Mouse (Mus musculus): ENCODE measurements around the gene Slc27a1. TPM values are rescaled to one million over a fixed set of nuclear protein-coding genes. Genes with fewer than 3 reads are reported as not detected.
A peak's percentile ranks its signal among the peaks of the same experiment; 100 is the strongest.

Gene Slc27a1
- total RNA-seq, 2 experiments from 2014 or later = 107 to 128 TPM

DNA sequence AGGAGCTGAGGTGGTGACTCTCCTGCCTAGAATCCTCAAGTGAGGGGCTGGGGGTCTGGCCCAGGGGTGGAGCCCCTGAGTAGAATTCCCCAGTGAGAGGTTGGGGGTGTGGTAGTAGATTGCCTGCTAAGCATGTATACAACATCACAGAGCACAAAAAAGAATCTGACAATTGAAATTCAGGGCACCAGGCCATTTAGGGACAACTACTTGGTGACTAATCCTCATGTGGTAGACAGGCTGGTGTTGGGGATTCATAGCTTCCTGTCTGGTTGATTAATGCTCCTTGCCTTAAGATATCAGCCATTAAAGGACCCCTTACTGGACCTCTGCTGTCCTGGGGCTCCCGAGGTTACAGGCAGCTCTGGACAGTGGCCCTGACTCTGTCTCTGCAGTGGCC lies 10.3 kb downstream of the Slc27a1 start:
- no peak for DNase-seq (ENCODE audit: extremely low spot score in 1 of 2, low spot score in 1 of 2)

DNA sequence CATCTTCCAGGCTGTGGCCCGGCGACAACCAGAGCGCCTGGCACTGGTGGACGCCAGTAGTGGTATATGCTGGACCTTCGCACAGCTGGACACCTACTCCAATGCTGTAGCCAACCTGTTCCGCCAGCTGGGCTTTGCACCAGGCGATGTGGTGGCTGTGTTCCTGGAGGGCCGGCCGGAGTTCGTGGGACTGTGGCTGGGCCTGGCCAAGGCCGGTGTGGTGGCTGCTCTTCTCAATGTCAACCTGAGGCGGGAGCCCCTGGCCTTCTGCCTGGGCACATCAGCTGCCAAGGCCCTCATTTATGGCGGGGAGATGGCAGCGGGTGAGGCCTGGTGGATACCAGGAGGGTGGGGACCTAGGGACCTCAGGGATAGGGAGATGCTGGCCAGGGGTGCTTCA lies 10.8 kb downstream of the Slc27a1 start:
- no peak for DNase-seq (ENCODE audit: extremely low spot score in 1 of 2, low spot score in 1 of 2)

DNA sequence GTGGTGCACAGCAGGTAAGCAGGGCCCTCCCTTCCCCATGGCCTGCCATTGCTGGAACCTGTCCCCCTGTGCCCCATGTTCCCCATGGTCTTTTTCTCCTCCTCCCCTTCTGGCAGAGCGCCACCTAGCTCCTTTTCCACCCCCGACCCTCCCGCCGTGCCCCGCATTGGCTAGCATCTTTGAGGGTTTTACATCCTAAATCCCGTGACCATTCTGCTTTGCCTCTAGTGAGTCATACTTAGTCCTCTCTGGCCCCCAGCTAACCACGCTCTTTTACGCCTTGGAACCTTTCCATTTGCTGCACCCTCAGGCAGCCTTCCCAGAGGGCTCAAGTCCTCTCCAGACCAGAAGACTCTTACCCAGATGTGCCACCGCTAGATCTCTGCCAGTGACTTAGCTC lies 11.5 kb downstream of the Slc27a1 start:
- no peak for DNase-seq (ENCODE audit: extremely low spot score in 1 of 2, low spot score in 1 of 2)

DNA sequence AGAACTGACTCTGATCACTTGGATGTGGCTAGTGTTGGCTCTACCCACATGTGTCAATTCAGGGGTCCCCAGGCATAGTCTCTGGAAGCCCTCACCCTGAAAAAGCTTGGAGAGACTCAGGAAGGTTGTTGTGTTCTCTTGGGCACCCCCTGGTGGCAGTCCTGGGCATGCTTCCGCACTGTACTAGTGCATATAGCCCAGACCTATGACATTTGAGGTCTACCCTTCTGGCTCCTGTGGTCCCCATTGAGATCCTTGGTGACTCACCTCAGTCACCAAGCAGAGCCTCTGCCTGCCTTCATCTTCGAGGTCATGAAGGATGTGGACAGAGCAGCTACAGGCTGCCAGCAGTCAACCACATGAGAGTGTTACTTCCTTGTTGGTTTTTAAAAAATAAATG lies 18.2 kb downstream of the Slc27a1 start:
- DNase-seq (ENCODE audit: extremely low spot score in 1 of 2, low spot score in 1 of 2) = peak in 1 of 2 experiments; percentile 59

DNA sequence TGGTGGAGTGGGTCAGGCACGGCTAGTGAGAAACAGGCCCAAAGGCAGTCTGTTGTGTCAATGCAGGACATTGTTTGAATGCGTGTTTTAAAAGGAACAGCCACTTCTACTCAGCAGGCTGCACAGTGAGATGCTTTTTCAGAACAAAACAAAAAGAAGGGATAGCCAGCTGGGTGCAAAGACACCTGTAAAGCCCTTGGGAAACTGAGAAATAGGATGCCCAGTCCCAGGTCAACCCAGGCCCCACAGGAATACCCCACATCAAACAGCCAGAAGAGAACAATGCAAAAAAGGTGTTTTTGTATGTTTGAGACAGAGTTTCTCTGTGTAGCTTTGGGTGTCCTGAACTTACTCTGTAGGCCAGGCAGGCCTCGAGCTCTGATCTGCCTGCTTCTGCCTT lies 20.1 kb downstream of the Slc27a1 start:
- no peak for DNase-seq (ENCODE audit: extremely low spot score in 1 of 2, low spot score in 1 of 2)

DNA sequence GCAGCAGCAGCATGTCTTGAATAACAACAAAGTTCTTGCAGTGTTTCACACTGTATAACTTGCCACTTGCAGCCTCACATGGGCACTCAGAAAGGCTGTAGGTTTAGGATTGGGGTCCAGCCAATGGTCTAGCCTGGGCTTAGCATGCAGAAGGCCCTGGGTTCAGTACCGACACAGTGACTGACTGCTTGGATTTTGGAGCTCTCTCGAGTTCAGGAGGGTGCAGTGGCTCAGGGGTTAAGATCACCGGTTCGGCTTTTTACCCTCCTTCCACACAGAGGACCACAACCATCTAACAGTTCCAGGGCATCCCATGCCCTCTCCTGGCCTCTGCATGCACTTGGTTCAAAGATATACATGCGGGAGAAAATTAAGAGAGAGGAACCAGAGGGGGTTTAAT lies 22.3 kb downstream of the Slc27a1 start:
- DNase-seq (ENCODE audit: extremely low spot score in 1 of 2, low spot score in 1 of 2) = no peak

DNA sequence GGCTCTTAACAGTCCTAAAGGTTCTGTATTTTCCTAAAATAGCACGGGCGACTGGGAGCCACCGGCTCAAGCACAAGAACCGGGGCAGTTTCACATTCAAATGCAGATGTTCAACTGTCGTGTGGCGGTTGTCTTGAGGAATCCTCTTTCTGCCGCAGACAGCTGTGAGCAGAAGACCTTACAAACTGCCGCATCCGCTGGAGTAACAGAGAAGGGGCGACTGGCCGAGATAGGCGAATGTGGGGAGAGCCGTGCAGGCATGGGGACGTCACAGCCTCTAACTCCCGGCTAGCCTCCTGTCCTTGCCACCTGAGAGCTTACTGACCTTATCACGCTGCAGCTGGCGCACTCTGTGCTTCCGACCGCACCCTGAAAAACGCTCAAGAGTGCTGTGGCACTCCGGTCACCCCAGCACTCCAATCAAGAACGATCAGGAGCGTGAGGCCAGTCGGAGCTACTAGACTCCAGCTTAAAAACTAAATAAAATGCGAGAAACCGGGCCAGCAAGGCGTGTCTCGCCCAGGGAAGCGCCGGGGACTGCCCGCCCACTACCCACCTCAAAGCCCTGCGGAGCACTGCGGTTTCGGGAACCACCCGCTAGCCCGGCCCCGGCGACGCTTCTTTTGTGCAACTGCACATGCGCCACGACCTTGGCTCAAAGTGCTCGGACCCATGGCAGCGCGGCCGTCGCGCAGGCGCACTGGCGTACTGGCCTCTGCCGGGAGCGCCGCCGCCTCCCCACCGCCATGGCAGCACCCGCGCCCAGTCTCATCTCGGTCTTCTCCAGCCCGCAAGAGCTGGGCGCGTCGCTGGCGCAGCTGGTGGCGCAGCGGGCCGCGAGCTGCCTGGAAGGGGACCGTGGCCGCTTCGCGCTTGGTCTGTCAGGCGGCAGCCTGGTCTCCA lies 23.0 kb downstream of the Slc27a1 start, which contains the start of gene Pgls:
TSS of gene Pgls (plus strand) at position 706 of the 903 bp plus-strand sequence.
- DNase-seq (ENCODE audit: extremely low spot score in 1 of 2, low spot score in 1 of 2) = peak; percentile 92 to 96

DNA sequence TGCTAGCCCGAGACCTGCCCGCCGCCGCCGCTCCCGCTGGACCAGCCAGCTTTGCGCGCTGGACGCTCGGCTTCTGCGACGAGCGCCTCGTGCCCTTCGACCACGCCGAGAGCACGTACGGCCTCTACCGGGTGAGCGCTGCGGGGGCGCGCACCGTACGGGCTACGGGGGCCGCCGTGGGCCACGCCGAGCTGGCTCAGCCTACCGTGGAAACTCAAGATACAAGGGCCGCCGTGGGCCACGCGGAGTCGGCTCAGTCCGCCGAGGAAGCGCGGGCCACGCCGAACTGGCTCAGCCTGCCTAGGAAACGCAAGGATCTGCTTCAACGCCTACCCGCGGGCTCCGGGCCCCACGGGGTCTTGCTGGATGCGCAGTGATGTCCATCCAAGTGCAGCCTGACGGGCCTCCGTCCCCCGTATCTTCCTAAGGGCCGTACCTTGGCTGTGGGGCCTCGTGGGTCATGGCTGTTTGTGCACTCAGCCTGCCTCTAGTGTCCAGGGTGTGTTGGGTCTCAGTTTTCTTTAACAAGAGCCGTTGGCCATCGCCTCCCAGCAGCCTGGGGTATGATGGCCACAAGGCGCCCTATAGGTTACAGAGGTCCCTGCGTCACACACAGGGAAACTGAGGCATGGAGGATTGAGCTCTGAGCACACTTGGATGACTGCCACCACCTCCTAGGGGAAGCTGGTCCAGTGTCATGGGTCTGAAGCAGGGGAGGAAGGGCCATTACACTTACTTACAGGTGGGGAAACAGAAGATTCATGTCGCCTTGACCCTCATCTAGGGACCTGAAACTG lies 23.9 kb downstream of the Slc27a1 start:
- peak; percentile 72 to 91 for DNase-seq (ENCODE audit: extremely low spot score in 1 of 2, low spot score in 1 of 2)

DNA sequence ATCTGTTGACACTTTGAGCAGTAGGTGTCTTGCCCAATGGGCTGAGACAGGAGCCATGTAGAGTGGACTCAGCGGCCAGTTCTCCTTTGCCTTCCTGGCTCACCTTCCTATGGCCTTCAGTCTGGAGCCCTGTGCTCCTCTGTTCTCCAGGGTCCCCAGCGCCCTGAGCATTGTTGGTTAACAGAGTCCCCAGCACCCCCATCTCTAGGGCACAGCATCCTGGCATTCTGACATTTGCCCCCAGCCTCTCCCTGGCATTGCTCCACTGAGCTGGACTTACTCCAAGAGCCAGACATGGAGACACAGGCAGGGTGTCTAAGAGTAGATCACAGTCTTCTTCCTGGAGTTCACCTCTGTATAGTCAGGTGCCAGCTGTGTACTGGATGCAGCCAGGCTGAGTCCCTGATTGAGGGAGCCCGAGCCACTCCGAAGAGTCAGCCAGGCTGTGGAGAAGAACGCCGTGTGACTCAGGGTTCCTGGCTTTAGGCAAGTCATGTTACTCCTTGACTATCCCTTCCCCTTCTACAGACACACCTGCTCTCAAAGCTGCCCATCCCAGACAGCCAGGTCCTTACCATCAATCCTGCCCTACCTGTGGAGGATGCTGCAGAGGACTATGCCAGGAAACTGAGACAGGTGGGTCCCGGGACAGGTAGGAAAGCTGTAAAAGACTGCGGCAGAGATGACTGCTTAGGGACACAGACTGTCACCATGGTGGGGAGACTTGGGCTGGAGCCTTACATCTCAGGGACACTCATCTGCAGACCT lies 25.1 kb downstream of the Slc27a1 start:
- no peak for DNase-seq (ENCODE audit: extremely low spot score in 1 of 2, low spot score in 1 of 2)

DNA sequence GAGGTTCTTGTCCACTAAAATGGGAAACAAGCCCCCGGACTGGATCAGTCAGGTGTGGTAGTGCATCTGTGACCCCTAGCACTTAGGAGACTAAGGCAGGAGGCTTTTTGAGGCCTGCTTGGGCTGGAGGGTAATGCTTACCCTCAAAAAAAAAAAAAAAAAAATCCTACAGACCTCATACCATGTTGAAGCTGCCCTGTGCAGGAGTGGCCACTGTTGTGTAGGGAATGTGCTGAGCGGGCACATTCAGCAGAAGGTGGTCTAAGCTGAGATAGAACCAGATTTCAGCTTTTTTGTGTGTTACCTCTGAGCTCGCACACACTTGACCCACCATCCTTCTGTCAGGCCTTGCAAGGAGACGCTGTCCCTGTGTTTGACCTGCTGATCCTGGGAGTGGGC lies 25.6 kb downstream of the Slc27a1 start:
- DNase-seq (ENCODE audit: extremely low spot score in 1 of 2, low spot score in 1 of 2) = no peak

DNA sequence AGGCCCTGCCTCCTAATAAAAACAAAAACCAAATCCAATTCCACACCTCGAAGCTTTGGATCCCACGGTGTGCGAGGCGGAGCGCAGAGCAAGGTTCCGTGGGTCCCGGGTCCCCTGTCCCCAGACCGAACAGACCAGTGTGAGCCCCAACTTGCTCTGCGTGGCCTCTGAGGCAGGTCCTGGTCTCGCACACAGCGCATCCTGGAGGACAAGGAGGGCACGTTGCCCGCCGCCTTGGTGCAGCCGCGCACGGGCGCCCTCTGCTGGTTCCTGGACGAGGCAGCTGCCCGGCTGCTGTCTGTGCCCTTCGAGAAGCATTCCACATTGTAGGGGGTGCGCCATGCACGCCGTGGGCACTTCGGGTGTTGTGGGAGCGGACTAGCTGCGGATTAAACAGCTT lies 27.2 kb downstream of the Slc27a1 start:
- peak; percentile 89 to 96 for DNase-seq (ENCODE audit: extremely low spot score in 1 of 2, low spot score in 1 of 2)

DNA sequence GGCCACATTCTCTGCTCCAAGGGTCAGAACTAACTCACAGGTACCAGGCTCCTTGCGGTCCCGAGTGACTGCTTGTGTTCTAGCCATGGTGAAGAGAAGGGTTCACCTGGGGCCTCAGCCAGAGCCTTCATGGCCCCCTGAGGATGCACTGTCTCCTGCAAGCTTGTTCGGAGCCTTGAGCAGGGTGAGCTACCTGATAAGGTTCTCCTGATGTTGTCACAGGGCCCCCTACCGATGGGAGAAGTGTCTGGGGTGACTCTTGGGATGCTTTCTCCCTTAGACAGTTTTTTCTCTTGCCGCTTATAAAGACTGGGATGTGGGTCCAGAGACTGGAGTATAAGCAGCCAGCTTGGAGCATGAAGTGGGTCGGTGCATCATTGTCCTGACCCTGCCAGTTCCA lies 27.7 kb downstream of the Slc27a1 start:
- no peak for DNase-seq (ENCODE audit: extremely low spot score in 1 of 2, low spot score in 1 of 2)

DNA sequence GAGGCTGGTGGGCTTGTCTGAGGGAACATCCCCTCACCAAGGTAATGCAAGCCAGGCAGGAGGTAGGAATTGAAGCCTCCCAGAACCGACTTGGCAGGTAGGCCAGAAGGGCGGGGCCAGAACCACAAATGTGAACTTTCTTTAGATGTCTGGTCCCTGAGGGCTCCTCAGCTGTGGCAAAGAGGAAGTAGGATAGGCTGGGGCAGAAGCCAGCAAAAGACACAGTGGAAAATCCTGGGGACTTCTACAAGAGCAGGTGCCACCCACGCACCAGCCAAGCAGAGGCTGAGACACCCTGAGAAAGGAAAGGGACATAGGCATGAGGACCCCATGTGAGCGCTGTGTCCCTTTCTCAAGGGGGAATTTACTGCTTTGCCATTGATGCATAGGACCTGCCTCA lies 28.1 kb downstream of the Slc27a1 start:
- no peak for DNase-seq (ENCODE audit: extremely low spot score in 1 of 2, low spot score in 1 of 2)

DNA sequence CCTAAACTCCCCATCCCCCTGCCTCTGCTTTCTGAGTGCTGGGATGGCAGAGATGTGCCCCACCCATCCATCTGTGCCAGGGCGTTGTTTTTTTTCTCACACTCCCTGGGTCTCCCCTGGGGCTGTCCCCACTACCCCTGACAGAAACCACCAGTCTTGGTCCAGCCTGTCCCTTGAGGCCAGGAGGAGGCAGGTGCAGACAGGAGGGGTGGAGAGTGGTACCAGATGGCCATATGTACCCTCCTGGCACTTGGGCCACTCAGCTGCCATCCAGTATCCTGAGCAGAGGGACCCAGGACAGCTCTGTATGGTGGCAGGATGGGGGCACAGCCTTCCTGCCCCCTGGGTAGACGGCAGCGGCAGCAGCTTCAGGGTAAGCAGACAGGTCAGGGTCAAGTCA lies 28.8 kb downstream of the Slc27a1 start, which contains the start of gene Fam129c:
TSS of gene Fam129c (plus strand) at position 198 of the 400 bp plus-strand sequence.
- DNase-seq (ENCODE audit: extremely low spot score in 1 of 2, low spot score in 1 of 2) = no peak

DNA sequence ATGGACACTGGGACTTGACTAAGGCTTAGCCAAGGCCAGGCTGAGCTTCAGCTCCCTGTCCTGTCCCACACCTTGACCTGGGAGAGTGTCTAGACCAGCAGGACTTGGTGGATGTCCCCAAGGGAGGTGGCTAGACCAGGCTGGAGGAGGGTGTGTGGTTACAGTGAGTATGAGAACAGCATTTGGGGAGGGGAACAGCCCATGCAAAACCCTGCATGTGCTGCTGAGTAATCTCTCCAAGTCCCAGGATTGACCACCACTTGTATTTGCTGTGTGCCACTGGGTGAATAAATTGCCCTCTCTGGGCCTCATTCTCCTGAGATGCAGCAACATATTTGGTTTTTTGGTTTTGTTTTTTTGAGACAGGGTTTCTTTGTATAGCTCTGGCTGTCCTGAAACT lies 29.7 kb downstream of the Slc27a1 start:
- no peak for DNase-seq (ENCODE audit: extremely low spot score in 1 of 2, low spot score in 1 of 2)

DNA sequence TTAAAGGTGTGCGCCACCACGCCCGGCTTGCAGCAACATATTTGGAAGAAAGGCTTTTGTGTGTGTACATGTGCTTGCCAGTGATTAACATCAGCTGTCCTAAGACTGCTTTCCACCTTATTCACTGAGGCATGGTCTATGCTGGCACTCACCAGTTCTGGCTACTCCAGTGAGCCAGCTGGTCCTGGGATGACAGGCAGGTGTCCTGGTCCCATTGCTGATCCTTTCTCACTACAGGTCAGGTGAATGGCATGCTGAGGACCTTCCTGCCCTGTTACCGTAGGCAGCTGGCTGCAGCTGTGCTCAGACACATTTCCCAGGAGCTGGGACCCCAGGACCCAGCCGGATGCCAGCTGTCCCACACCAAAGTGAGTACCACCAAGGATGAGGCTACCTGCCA lies 30.2 kb downstream of the Slc27a1 start:
- no peak for DNase-seq (ENCODE audit: extremely low spot score in 1 of 2, low spot score in 1 of 2)

DNA sequence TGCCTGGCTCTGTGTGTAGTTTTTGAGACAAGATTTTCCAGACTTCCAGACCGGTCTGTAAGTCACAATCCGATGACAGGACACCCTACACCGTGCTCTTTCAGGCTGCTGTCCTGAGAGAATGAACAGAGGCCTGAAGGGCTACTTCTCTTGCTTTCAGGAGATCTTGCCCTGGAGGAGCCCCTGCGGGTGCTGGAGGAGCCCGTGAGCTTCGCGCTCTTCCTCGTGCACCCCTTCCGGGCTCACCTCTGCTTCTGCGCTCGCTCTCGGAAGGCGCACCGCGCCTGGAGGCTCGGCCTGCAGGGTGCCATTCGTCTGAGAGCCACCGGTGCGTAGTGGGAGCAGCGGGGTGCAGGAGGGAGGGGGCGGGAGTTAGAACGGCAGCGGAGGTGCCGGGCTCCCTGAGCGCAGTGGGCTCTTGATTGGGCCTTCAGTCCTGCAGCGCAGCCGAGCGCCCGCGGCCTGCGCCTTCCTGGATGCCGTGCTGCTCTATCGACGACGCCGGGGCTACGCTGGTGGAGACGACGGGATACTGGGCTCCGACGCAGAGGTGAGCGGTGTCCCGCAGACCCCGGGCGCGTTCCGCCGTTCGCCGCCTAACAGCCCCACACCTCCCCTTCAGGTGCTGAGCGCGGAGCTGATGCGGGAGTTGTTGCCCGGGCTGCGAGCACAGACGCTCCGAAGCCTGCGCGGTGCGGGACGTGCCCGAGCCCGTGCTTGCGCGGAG lies 33.4 kb downstream of the Slc27a1 start:
- no peak for DNase-seq (ENCODE audit: extremely low spot score in 1 of 2, low spot score in 1 of 2)

DNA sequence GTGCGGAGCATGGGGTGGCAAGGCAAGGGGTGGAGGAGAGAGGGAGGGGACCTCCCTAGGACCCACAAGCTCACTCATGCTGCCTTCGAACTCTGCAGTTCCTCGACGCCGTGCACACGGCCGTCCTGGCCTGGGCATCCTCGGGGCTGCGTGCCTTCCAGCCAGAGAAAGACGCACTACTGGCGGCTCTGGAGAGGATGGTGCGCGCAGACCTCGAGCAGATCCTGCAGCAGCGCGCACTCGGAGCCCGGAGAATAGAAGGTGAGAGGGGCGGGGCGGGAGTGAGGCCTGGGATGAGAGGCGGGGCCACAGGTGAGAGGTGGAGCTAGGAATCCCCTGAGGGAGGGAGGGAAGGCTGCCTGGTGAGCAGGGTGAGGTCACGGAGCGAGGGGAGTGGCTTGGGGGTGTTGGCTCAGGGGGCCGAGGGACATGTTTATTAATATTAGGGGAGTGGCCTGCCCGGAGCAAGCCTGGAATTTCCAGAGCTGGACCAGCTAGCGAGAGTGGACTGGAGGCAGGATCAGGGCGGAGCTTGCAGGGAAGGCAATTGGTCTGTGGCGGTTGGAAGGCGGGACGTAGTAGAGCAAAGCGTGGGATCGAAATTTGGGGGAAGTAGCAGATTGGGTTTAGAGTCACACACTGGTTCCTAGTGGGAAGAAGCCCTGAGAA lies 34.1 kb downstream of the Slc27a1 start:
- peak in 1 of 2 experiments; percentile 16 for DNase-seq (ENCODE audit: extremely low spot score in 1 of 2, low spot score in 1 of 2)

DNA sequence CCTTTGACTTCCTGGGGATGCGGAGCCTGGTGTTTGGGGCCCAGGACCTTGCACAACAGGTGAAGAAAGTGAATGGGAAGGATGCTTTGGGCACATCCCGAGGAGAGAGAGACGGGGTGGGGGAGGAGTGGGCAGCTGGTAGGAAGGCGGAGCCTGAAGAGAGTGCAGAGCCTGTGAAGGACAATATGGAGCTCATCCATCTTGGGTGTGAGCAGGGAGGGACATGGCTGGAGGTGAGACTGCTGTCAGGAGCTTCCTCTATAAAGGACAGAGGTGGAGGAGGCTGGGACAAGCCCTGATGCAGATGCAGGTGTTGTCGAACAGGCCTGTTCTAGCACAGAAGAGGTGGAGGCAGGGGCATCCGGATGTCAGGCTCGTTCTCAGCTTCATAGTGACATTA lies 35.3 kb downstream of the Slc27a1 start:
- DNase-seq (ENCODE audit: extremely low spot score in 1 of 2, low spot score in 1 of 2) = no peak

Data from layer of hippocampus, postnatal 25 days (tissue).